Mouse (Mus musculus): Measurements from ENCODE around the gene Stk11. TPM values are rescaled to one million over a fixed set of nuclear protein-coding genes. Genes with fewer than 3 reads are reported as not detected.
"Not testable (repeated sequence)": the region's sequence is repeated elsewhere in the genome, so short reads cannot be mapped to it uniquely, and the experiment has no call there.

The Stk11 gene
- polyA plus RNA-seq, 1 experiment = 91.7 TPM

GRCm38 (mm10) chr10:80164998-80165344 lies 49.4 kb downstream of the Stk11 start:
- Histone ChIP-seq H3K4me3 (ENCODE audit: insufficient read depth, low read length) (peak overlapping the region; percentile 21), H3K27ac (ENCODE audit: insufficient read depth, low read length) (peak overlapping the region; percentile 97), H3K4me1 (ENCODE audit: control insufficient read depth, insufficient read depth, low read length) (peaks cover 28% of the 10 kb centered on the region)
- no peak for TF ChIP-seq CTCF (IDR thresholded peaks at IDR 0.05; ENCODE audit: borderline replicate concordance, insufficient read depth, low read length)
- TF ChIP-seq POLR2A (IDR thresholded peaks at IDR 0.05; ENCODE audit: low read depth, low read length) = no peak

DNA sequence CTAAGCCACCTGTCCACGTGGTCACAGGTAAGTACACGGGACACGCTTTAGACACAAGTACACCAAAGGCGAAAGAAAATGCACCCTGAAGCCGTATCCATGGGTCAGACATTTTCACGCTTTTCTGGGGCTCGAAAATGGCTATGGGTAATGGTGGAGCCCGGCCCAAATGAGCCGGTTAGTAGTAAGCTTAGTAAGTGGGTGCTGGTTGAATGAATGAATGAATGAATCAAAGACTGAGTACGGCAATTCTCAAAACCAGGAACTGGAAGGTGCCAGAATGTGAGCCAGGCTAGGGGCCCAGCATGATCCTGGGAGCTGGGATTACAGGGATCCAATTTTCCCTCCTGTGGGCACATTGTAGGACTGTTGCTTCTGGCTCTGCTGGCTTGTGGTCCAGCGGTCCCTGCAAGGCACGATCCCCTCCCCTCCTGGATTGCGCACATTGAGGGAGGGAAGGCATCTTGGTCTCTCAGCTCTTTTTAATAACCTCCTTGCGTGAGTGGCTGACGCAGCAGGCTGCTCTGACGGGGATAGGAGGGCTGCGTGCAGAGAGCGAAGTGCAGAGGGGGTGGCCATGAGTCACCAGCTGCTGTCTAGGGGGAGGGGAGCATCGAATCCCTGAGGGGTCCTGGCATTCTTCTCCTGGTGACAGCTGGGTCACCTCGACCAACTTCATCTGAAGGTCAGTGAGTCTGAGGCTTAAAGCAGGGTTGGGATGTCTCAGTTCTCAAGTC lies 50.0 kb downstream of the Stk11 start, which contains the start of gene Cirbp:
Cirbp (plus strand) TSS at position 594 of the 737 bp plus-strand sequence.
- H3K27ac ChIP-seq (ENCODE audit: insufficient read depth, low read length) = peak within 1 kb of the TSS; percentile 97
- peak within 1 kb of the TSS; percentile 21 for H3K4me3 ChIP-seq (ENCODE audit: insufficient read depth, low read length)
- TF ChIP-seq POLR2A (IDR thresholded peaks at IDR 0.05; ENCODE audit: low read depth, low read length) (no peak), CTCF (IDR thresholded peaks at IDR 0.05; ENCODE audit: borderline replicate concordance, insufficient read depth, low read length) (no peak)
- H3K4me1 ChIP-seq (ENCODE audit: control insufficient read depth, insufficient read depth, low read length) = peaks cover 25% of the 10 kb centered on the region

- peak overlapping the region; percentile 74 for H3K27ac ChIP-seq (ENCODE audit: insufficient read depth, low read length)
- H3K4me1 ChIP-seq (ENCODE audit: control insufficient read depth, insufficient read depth, low read length) = peaks cover 23% of the 10 kb centered on the region
- not testable (repeated sequence) for H3K4me3 ChIP-seq (ENCODE audit: insufficient read depth, low read length)
Measured at GRCm38 (mm10) chr10:80166136-80166535, 50.5 kb downstream of the Stk11 start.

- Histone ChIP-seq H3K4me3 (ENCODE audit: insufficient read depth, low read length) (peak overlapping the region; percentile 90), H3K27ac (ENCODE audit: insufficient read depth, low read length) (peak overlapping the region; percentile 85), H3K4me1 (ENCODE audit: control insufficient read depth, insufficient read depth, low read length) (peaks cover 16% of the 10 kb centered on the region)
- TF ChIP-seq POLR2A (IDR thresholded peaks at IDR 0.05; ENCODE audit: low read depth, low read length) = no peak
- no peak for TF ChIP-seq CTCF (IDR thresholded peaks at IDR 0.05; ENCODE audit: borderline replicate concordance, insufficient read depth, low read length)
Measured at GRCm38 (mm10) chr10:80167460-80168037, 51.9 kb downstream of the Stk11 start.

GRCm38 (mm10) chr10:80168038-80168661 lies 52.5 kb downstream of the Stk11 start:
- TF ChIP-seq POLR2A (IDR thresholded peaks at IDR 0.05; ENCODE audit: low read depth, low read length) (no peak), CTCF (IDR thresholded peaks at IDR 0.05; ENCODE audit: borderline replicate concordance, insufficient read depth, low read length) (no peak)
- Histone ChIP-seq H3K4me3 (ENCODE audit: insufficient read depth, low read length) (peak overlapping the region; percentile 90), H3K4me1 (ENCODE audit: control insufficient read depth, insufficient read depth, low read length) (peaks cover 12% of the 10 kb centered on the region), H3K27ac (ENCODE audit: insufficient read depth, low read length) (peak overlapping the region; percentile 85)

GRCm38 (mm10) chr10:80169070-80169469 lies 53.5 kb downstream of the Stk11 start:
- H3K27ac ChIP-seq (ENCODE audit: insufficient read depth, low read length) = no peak overlapping the region
- TF ChIP-seq POLR2A (IDR thresholded peaks at IDR 0.05; ENCODE audit: low read depth, low read length) (no peak), CTCF (IDR thresholded peaks at IDR 0.05; ENCODE audit: borderline replicate concordance, insufficient read depth, low read length) (no peak)
- H3K4me3 ChIP-seq (ENCODE audit: insufficient read depth, low read length) = peak overlapping the region; percentile 90; the same call in 1 of the 2 replicates
- H3K4me1 ChIP-seq (ENCODE audit: control insufficient read depth, insufficient read depth, low read length) = peaks cover 10% of the 10 kb centered on the region

GRCm38 (mm10) chr10:80169651-80170050 lies 54.0 kb downstream of the Stk11 start:
- no peak overlapping the region for H3K27ac ChIP-seq (ENCODE audit: insufficient read depth, low read length)
- H3K4me3 ChIP-seq (ENCODE audit: insufficient read depth, low read length) = no peak overlapping the region
- peaks cover 9% of the 10 kb centered on the region; the same call in 1 of the 2 replicates for H3K4me1 ChIP-seq (ENCODE audit: control insufficient read depth, insufficient read depth, low read length)
- TF ChIP-seq CTCF (IDR thresholded peaks at IDR 0.05; ENCODE audit: borderline replicate concordance, insufficient read depth, low read length) = no peak
- no peak for TF ChIP-seq POLR2A (IDR thresholded peaks at IDR 0.05; ENCODE audit: low read depth, low read length)

DNA sequence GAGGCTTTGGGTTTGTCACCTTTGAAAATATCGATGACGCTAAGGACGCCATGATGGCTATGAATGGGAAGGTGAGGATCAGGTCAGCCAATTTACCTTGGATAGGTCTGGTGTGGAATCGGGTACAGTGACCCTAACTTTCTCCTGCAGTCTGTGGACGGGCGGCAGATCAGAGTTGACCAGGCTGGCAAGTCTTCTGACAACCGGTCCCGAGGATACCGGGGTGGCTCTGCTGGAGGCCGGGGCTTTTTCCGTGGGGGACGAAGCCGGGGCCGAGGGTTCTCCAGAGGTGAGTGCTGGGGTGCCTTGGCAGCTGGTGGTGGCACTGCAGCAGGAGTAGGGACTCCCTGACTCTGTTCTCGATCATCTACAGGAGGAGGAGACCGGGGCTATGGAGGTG lies 54.4 kb downstream of the Stk11 start:
- Histone ChIP-seq H3K27ac (ENCODE audit: insufficient read depth, low read length) (no peak overlapping the region), H3K4me1 (ENCODE audit: control insufficient read depth, insufficient read depth, low read length) (peaks cover 9% of the 10 kb centered on the region; the same call in 1 of the 2 replicates), H3K4me3 (ENCODE audit: insufficient read depth, low read length) (no peak overlapping the region)
- TF ChIP-seq CTCF (IDR thresholded peaks at IDR 0.05; ENCODE audit: borderline replicate concordance, insufficient read depth, low read length) = no peak
- TF ChIP-seq POLR2A (IDR thresholded peaks at IDR 0.05; ENCODE audit: low read depth, low read length) = no peak

- TF ChIP-seq CTCF (IDR thresholded peaks at IDR 0.05; ENCODE audit: borderline replicate concordance, insufficient read depth, low read length) (no peak), POLR2A (IDR thresholded peaks at IDR 0.05; ENCODE audit: low read depth, low read length) (no peak)
- Histone ChIP-seq H3K4me1 (ENCODE audit: control insufficient read depth, insufficient read depth, low read length) (peaks cover 9% of the 10 kb centered on the region; the same call in 1 of the 2 replicates), H3K4me3 (ENCODE audit: insufficient read depth, low read length) (no peak overlapping the region), H3K27ac (ENCODE audit: insufficient read depth, low read length) (no peak overlapping the region)
Measured at GRCm38 (mm10) chr10:80170601-80171021, 55.0 kb downstream of the Stk11 start.

GRCm38 (mm10) chr10:80171252-80171651 lies 55.6 kb downstream of the Stk11 start:
- TF ChIP-seq POLR2A (IDR thresholded peaks at IDR 0.05; ENCODE audit: low read depth, low read length) (no peak), CTCF (IDR thresholded peaks at IDR 0.05; ENCODE audit: borderline replicate concordance, insufficient read depth, low read length) (no peak)
- no peak overlapping the region for H3K27ac ChIP-seq (ENCODE audit: insufficient read depth, low read length)
- H3K4me3 ChIP-seq (ENCODE audit: insufficient read depth, low read length) = no peak overlapping the region
- H3K4me1 ChIP-seq (ENCODE audit: control insufficient read depth, insufficient read depth, low read length) = peaks cover 9% of the 10 kb centered on the region; the same call in 1 of the 2 replicates
